Mouse (Mus musculus) lung, postnatal 0 days (tissue): ENCODE data around the gene Cdk19.

ENCODE experiments used
- CTCF ChIP-seq: IDR thresholded peaks from 2 replicates; pipeline ENCODE4 v1.5.1; 2016; ENCODE audit warnings: antibody characterized with exemption, mild to moderate bottlenecking
- EP300 ChIP-seq: IDR thresholded peaks from 2 replicates; pipeline ENCODE4 v1.6.1; 2016; ENCODE audit warnings: antibody characterized with exemption, mild to moderate bottlenecking, control low read depth

GRCm38 (mm10) chr10:40347461-40347954 is 8.1 kb downstream of the Cdk19 start:
- peak; percentile 24; the same call in 1 of the 2 replicates for TF ChIP-seq CTCF
- no peak for TF ChIP-seq EP300
